Mouse (Mus musculus) heart, embryonic 13.5 days (tissue): Measurements from ENCODE around the gene Rtkn. TPM values are rescaled to one million over a fixed set of nuclear protein-coding genes. Genes with fewer than 3 reads are reported as not detected.

Experiments used
- ATAC-seq: fragments of 200-750 bp; cut with Nextera tagmentation; 2 replicates; pipeline ENCODE4 v1.8.0; 2017; ENCODE audit warnings: moderate TSS enrichment; ENCODE audit not compliant: insufficient number of reproducible peaks, low FRiP score, low TSS enrichment; ENCODE audit errors: extremely low read depth
- H3K27ac ChIP-seq: fragments of 300-500 bp; sonication (generic); replicated peaks from 2 replicates; pipeline ENCODE4 v1.5.1; 2015; ENCODE audit warnings: moderate library complexity, mild to moderate bottlenecking, inconsistent platforms
- H3K27me3 ChIP-seq: fragments of 300-500 bp; sonication (generic); replicated peaks from 2 replicates; pipeline ENCODE4 v1.6.1; 2015; ENCODE audit warnings: mild to moderate bottlenecking, inconsistent platforms
- H3K36me3 ChIP-seq: fragments of 300-500 bp; sonication (generic); 2 replicates; pipeline ENCODE4 v1.6.1; 2015; ENCODE audit warnings: mild to moderate bottlenecking, inconsistent platforms
- H3K4me1 ChIP-seq: fragments of 300-500 bp; sonication (generic); 2 replicates; pipeline ENCODE4 v1.6.1; 2015; ENCODE audit warnings: inconsistent platforms
- H3K4me2 ChIP-seq: fragments of 300-500 bp; sonication (generic); 2 replicates; pipeline ENCODE4 v1.6.1; 2015; ENCODE audit warnings: inconsistent platforms, mild to moderate bottlenecking, moderate library complexity
- H3K4me3 ChIP-seq: fragments of 300-500 bp; sonication (generic); 2 replicates; pipeline ENCODE4 v1.5.1; 2015; ENCODE audit warnings: moderate library complexity, mild to moderate bottlenecking, inconsistent platforms
- H3K9ac ChIP-seq: fragments of 300-500 bp; sonication (generic); 2 replicates; pipeline ENCODE4 v1.6.1; 2015; ENCODE audit warnings: inconsistent platforms, mild to moderate bottlenecking, moderate library complexity
- H3K9me3 ChIP-seq: fragments of 300-500 bp; sonication (generic); 2 replicates; pipeline ENCODE4 v1.6.1; 2016; ENCODE audit warnings: inconsistent platforms
- WGBS: fragments of 180-500 bp; shearing (Covaris S2); methylation state at CpG from one replicate; pipeline ENCODE4 v1.1.7; 2015; ENCODE audit warnings: mixed read lengths; 5-methylcytosine and 5-hydroxymethylcytosine counted together
- polyA plus RNA-seq: library from polyadenylated mRNA; unstranded; fragments of >200 nt; fragmentation: Nextera tagmentation; extraction: Ambion mirVana; gene quantifications from 2 replicates; pipeline ENCODE4 v1.2.1, GENCODE M21; 2015

Gene Rtkn
- polyA plus RNA-seq, 1 experiment from 2014 or later: 21.6 TPM

DNA sequence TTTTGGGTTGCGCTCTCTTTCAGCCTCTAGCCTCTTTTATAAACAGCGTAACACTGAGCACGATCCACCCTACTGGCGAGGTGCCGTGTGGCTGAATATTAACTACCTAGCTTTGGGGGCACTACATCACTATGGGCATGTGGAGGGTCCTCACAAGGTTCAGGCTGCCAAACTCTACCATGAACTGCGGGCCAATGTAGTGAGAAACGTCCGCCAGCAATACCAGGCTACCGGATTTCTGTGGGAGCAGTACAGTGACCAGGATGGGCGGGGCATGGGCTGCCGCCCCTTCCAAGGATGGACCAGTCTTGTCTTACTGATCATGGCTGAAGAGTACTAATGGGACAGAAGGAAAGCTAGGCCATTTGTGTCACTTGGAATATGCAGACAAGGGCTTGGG, 16.9 kb upstream of the Rtkn start:
- H3K27ac ChIP-seq: no peak overlapping the region
- H3K4me2 ChIP-seq: no peak overlapping the region
- no peaks in the 10 kb centered on the region for H3K27me3 ChIP-seq
- H3K9me3 ChIP-seq: no peaks in the 10 kb centered on the region
- H3K4me1 ChIP-seq: peaks cover 57% of the 10 kb centered on the region
- 83% methylated on average over 11 of the region's 11 CpGs for WGBS
- H3K4me3 ChIP-seq: no peak overlapping the region
- H3K36me3 ChIP-seq: peaks cover 31% of the 10 kb centered on the region
- ATAC-seq: no peak
- H3K9ac ChIP-seq: no peak overlapping the region

DNA sequence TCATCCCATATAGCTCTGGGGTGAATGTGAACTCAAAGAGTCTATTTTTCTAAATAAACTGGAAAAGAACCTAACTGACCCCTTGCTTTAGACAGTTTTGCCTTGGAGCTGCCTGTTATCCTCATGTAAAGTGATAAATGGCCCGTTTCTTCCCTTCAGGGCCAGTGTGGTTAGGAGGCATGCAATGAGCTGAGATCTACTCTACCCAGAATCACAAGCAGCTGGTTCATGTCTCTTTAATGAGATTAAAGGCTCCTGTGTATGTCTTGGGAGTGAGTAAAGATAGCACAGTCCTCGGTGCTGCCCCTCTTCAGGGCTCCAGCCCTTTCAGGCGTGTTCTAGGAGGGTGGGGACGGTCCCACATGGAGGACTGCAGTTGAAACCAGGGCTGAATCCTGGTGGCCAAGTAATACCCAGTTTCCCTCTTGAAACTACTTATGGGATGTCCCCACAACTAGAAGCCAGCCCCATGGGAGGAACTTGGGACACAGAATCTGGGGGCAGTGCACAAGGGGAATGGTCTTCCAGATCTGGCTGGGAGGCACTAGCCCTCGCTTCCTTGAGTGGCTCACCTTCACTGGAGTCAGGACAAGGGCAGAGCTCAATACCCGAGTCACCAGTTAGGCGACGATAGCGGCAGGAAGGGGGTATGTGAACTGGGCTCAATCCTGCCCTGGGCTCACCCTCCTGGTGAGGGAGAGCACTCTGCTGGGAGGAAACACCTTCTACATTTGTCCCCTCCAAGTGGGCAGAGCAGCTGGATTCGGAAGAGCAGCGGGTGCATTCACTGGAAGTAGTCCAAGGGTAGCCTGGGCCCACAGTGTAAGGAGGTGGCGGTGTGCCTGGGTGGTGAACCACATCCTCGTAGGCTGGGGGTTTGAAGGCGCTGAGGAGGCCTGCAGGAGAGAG, 16.2 kb upstream of the Rtkn start:
- 0 out of 2 replicates have a peak overlapping the region, but pooled peaks have one; percentile 20 for H3K27ac ChIP-seq
- H3K4me1 ChIP-seq: peaks cover 60% of the 10 kb centered on the region
- H3K9me3 ChIP-seq: no peaks in the 10 kb centered on the region
- no peak overlapping the region for H3K4me3 ChIP-seq
- peak overlapping the region; percentile 93; the same call in 1 of the 2 replicates for H3K9ac ChIP-seq
- no peak for ATAC-seq
- no peaks in the 10 kb centered on the region for H3K27me3 ChIP-seq
- 74% methylated on average over 14 of the region's 14 CpGs for WGBS
- H3K36me3 ChIP-seq: peaks cover 36% of the 10 kb centered on the region
- H3K4me2 ChIP-seq: no peak overlapping the region

DNA sequence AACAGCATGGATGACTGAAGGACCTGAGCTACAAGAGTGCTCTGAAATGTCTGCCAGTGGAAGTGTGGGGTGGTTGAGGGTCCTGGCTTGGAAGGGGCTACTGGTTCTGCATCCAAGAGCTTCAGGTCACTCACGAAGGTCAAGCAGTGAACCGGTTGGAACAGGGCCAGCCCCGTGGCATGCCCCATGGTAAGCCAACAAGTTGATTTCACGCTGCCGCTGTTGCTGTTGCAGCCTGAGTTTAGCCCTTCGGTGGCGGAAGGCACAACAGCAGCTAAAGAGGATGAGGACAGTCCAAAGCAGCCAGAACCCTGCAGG, 15.6 kb upstream of the Rtkn start:
- peak overlapping the region; percentile 93 for H3K9ac ChIP-seq
- no peak overlapping the region for H3K27ac ChIP-seq
- H3K27me3 ChIP-seq: no peaks in the 10 kb centered on the region
- H3K36me3 ChIP-seq: peaks cover 36% of the 10 kb centered on the region
- no peak for ATAC-seq
- H3K4me1 ChIP-seq: peaks cover 60% of the 10 kb centered on the region
- H3K4me3 ChIP-seq: peak overlapping the region; percentile 80; the same call in 1 of the 2 replicates
- 75% methylated on average over 7 of the region's 7 CpGs for WGBS
- H3K4me2 ChIP-seq: peak overlapping the region; percentile 99
- H3K9me3 ChIP-seq: no peaks in the 10 kb centered on the region

DNA sequence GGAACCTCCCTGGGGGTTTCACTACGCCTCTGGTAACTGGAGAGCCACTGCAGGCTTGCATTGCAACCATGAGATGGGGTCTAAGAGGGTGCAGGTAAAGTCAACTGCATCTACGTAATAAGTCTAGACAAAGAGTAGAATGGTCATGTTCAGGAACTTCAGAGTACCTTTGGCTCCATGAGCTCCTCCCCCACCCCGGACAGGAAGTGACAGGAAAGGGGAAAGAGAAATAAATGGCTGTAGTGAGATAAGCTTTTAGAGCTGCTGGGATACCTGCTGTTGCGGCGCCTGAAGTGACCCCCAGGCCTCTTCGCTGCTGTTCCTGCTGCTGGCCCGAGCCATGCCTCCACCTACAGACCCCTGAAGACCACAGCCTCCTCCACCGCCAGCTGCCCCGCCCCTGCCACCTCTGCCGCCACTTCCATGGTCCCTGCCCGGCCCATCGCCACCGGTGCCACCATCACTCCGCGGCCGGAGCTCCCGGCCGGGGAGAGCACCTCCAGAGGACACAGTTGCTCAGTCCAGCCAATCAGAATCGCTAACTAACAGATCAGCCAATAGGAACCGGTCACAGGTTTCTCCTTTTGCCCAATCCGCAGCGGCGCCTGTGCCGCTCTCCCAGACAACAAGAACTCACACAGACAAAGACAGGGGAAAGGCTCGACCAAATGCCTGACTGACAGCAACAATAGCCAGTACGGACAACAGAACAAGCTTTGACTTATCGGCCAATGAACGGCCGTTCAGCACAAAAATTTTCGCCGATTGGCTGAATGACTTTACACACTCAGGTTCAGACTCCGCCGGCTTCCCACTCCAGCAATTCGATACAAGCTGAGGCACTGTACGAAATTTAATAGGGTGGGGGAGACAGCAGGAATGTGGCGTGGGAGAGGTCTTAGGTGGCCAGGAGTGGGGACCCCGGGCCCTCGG, 14.1 kb upstream of the Rtkn start, which contains the start of gene Wbp1:
TSS of gene Wbp1 (minus strand) at position 630 of the 933 bp plus-strand sequence.
- Histone ChIP-seq H3K27ac (peak within 1 kb of the TSS; percentile 95), H3K9me3 (no peaks in the 10 kb centered on the region), H3K27me3 (no peaks in the 10 kb centered on the region), H3K36me3 (peaks cover 36% of the 10 kb centered on the region), H3K4me2 (peak within 1 kb of the TSS; percentile 99), H3K4me1 (peaks cover 58% of the 10 kb centered on the region), H3K4me3 (peak within 1 kb of the TSS; percentile 80), H3K9ac (peak within 1 kb of the TSS; percentile 94)
- ATAC-seq: peak; percentile 86
- under 1% methylated on average over 38 of the region's 38 CpGs for WGBS

DNA sequence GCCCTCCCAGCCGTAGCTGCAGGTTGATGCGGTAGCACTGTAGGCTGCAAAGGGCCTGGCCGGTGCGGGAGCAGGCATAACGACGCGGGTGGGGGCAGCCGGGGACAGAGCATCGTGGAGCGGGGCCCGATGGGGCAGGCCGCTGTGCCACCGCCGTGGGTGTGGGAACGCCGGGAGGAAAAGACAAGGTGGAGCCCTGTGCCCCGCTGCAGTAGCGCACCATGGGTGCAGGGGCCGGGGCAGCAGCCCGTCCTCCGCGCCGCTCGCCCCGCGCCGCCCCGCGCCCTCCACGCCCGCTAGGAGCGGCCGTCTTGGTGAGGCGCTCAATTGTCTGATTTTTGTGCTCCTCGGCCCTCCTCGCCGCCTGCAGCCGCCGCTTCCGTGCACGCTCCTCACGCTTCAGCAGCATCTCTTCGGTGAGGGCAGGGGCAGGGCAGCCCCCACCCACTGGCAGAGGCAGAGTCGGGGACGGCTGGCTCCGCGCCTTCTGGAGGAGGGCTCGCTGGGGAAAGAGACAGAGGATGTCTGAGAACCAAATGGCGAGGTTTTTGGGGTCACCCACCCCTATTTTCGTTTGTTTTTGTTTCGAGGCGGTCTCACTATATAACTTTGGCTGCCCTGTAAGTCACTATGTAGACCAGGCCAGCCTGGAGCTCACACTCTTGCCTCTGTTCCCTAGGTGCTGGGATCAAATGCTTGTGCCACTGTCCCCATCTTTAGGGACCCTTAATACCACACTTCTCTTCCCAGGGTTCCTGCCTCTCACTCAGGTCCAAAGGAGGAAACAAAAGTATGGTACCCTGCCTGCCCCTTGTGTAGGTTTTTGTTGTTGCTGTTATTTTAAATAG, 13.2 kb upstream of the Rtkn start:
- Histone ChIP-seq H3K36me3 (peaks cover 32% of the 10 kb centered on the region), H3K27ac (peak overlapping the region; percentile 95), H3K4me2 (peak overlapping the region; percentile 99), H3K9me3 (no peaks in the 10 kb centered on the region), H3K27me3 (no peaks in the 10 kb centered on the region), H3K4me3 (peak overlapping the region; percentile 80), H3K9ac (peak overlapping the region; percentile 94), H3K4me1 (peaks cover 49% of the 10 kb centered on the region)
- WGBS: 2% methylated on average over 52 of the region's 52 CpGs
- ATAC-seq: peak; percentile 51

DNA sequence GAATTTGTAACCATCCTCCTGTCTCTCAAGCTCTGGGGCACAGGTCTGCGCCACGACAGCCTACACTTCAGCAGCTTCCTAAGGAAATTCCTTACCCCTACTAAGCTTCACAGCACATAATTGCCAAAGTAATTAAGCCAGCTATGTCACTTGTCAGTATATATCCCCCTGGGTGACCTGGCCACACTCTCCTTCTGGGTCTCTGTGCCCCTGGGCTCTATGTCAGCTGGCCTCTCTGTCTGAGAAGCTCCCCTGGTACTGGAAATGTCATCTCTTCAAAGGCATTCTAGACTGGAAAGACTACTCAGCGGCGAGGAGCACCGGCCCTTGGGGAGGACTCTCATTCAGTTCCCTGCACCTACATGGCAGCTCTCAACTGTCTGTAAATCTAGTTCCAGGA, 12.3 kb upstream of the Rtkn start:
- WGBS: 84% methylated on average over 5 of the region's 5 CpGs
- Histone ChIP-seq H3K27ac (no peak overlapping the region), H3K36me3 (peaks cover 23% of the 10 kb centered on the region), H3K27me3 (no peaks in the 10 kb centered on the region), H3K4me1 (peaks cover 45% of the 10 kb centered on the region), H3K9me3 (no peaks in the 10 kb centered on the region), H3K4me2 (peak overlapping the region; percentile 99), H3K4me3 (peak overlapping the region; percentile 80), H3K9ac (peak overlapping the region; percentile 94; the same call in 1 of the 2 replicates)
- ATAC-seq: no peak

DNA sequence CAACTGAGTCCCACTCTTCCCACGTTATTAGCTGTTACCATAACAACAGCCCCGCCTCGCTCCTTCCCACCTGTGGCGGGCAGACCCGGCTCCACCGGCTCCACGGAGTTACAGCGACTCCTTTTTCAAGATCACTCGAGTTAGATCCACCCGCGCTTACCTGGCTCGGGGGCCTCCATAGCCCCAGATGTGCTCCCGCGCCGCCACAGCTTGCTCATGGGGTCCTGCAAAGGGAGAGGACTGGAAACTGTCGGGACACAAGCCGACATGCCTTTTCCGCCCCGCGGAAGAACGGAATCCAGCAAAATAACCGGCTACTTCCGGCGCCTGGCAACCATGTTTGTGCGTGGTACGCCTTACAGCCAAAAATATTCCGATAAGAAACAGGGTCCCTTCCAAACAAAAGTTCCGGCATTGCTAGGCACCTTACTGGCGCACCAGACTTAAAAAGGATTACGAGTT, 10.4 kb upstream of the Rtkn start:
- no peak for ATAC-seq
- H3K4me1 ChIP-seq: peaks cover 36% of the 10 kb centered on the region
- 0 out of 2 replicates have a peak, but pooled peaks cover 5% of the 10 kb centered on the region for H3K36me3 ChIP-seq
- H3K27ac ChIP-seq: peak overlapping the region; percentile 46
- H3K9me3 ChIP-seq: no peaks in the 10 kb centered on the region
- H3K27me3 ChIP-seq: no peaks in the 10 kb centered on the region
- H3K4me3 ChIP-seq: peak overlapping the region; percentile 77
- H3K4me2 ChIP-seq: peak overlapping the region; percentile 96
- peak overlapping the region; percentile 88 for H3K9ac ChIP-seq
- WGBS: under 1% methylated on average over 30 of the region's 30 CpGs

DNA sequence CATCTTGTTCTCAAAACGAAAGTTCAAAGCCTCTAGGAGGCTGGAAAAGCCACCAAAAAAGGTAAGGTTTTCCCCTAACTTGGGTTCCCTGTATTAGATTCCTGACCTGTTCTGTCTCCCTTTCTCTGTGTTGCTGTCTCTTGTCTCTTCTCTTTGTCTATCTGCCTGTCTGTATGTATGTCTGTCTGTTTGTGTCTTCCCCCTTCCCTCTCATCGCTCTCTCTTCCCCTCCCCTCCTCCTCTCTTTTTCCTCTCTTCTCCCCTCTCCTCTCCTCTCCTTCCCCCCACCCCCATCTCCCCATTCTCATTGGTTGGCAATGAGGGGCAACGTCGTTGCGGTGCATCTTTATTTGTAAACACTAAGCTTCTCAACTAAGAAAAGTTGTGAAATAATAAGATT, 9.9 kb upstream of the Rtkn start, which contains the start of gene Ino80b:
TSS of gene Ino80b (minus strand) at position 101 of the 400 bp plus-strand sequence.
- Histone ChIP-seq H3K27ac (peak within 1 kb of the TSS; percentile 46), H3K9me3 (no peaks in the 10 kb centered on the region), H3K4me2 (peak within 1 kb of the TSS; percentile 96), H3K4me3 (peak within 1 kb of the TSS; percentile 77), H3K27me3 (no peaks in the 10 kb centered on the region), H3K4me1 (peaks cover 31% of the 10 kb centered on the region), H3K36me3 (0 out of 2 replicates have a peak, but pooled peaks cover 5% of the 10 kb centered on the region), H3K9ac (peak within 1 kb of the TSS; percentile 88)
- no peak for ATAC-seq
- WGBS: 29% methylated on average over 5 of the region's 5 CpGs

DNA sequence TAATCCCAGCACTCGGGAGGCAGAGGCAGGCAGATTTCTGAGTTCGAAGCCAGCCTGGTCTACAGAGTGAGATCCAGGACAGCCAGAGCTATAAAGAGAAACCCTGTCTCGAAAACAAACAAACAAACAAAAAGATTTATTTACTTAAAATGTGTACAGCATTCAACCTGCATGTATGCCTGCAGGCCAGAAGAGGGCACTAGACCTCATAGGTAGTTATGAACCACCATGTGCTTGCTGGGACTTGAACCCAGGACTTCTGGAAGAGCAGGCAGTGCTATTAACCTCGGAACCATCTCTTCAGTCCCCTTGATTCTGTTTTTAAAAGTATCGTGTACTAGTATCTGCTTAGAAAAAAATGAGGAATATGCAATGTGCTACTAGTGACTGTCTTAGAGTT, 7.8 kb upstream of the Rtkn start:
- Histone ChIP-seq H3K4me2 (no peak overlapping the region), H3K9ac (no peak overlapping the region), H3K9me3 (no peaks in the 10 kb centered on the region), H3K4me1 (peaks cover 22% of the 10 kb centered on the region), H3K27ac (no peak overlapping the region), H3K4me3 (no peak overlapping the region), H3K27me3 (no peaks in the 10 kb centered on the region), H3K36me3 (0 out of 2 replicates have a peak, but pooled peaks cover 5% of the 10 kb centered on the region)
- WGBS: 89% methylated on average over 5 of the region's 5 CpGs
- no peak for ATAC-seq

DNA sequence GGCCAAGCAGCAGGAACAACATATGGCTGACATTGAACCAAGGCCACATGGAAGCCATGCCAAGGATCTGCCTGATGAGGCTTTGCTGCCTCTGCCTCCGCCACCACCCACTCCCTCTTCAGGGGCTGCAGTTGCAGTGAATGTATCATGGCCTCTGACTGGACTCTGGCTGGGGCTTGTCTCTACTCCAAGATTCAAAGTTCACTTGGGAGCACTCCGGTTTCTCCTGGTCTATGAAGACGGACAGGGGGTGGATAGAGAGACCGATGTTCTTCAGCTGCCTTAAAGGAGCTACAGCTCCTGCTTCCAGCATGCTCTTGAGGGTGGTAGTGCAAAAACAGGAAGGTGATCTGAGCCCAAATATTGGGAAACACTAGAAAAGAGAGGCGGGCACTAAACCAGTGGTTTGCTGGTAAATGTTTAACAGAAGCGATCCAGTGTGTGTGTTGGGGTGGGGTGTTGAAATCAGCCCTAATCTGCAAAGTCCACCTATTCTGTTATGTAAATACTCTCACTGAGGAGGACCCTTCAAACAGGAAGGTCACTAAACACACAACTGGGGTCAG, 3.7 kb upstream of the Rtkn start:
- 73% methylated on average over 6 of the region's 6 CpGs for WGBS
- no peak overlapping the region for H3K27ac ChIP-seq
- ATAC-seq: no peak
- H3K4me1 ChIP-seq: peaks cover 18% of the 10 kb centered on the region
- no peak overlapping the region for H3K4me3 ChIP-seq
- no peaks in the 10 kb centered on the region for H3K9me3 ChIP-seq
- H3K27me3 ChIP-seq: peaks cover 5% of the 10 kb centered on the region; the same call in 1 of the 2 replicates
- no peak overlapping the region for H3K4me2 ChIP-seq
- H3K36me3 ChIP-seq: no peaks in the 10 kb centered on the region
- no peak overlapping the region for H3K9ac ChIP-seq
